11 mouse cellular contexts compared by ENCODE assay signal in the genomic region with DNA sequence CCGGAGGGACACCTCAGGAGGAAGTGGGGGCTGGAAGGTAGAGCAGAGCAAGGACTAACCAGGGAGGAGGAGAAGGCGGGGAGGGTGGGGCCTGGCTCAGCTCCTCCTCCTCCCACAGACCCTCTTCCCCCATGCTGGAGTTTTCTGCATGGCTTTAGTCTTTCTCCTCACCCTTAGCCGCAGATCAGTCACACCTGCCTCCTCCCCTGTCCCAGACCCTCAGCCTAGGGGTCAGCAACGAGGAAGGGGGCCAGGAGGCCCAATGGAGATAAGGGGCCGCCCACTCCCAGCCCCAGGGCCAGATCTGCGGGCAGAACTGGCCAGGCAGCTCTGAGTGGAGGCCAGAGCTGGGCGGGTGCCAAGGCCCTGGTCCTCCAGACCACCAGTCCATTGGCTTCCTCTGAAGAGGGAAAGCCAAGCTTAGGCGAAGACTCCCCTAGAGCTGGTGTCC. TPM values are rescaled to one million over a fixed set of nuclear protein-coding genes. Genes with fewer than 3 reads are reported as not detected.
A peak's percentile ranks its signal among the peaks of the same experiment; 100 is the strongest.
DNase-seq lines count a peak whose midpoint lies in the region; ATAC-seq and TF ChIP-seq lines count a peak whose summit lies in the region.
"Had no signal": no experiment of that assay in that cellular context is flagged by ENCODE, and none has a peak within 500 bp of the region (broad histone marks: within the 10 kb centered on the region; RNA-seq: fewer than 3 reads in every experiment).

No protein-coding gene starts in this region.

- H3K4me2 ChIP-seq in heart, embryonic 12.5 days, result peak overlapping the region; percentile 56
- H3K4me2 ChIP-seq in neural tube, embryonic 12.5 days (replicated peaks), result peak overlapping the region; percentile 31
- no peak overlapping the region; the same call in 1 of the 2 replicates for H3K4me2 ChIP-seq in neural tube, embryonic 15.5 days
- no peak overlapping the region; the same call in 1 of the 2 replicates for H3K4me2 ChIP-seq in hindbrain, embryonic 15.5 days
- H3K4me2 ChIP-seq in stomach, postnatal 0 days (replicated peaks; ENCODE audit: low read depth), result peak overlapping the region; percentile 53
- H3K4me2 ChIP-seq: liver, embryonic 15.5 days had no signal

- TF ChIP-seq CTCF in stomach, postnatal 0 days (IDR thresholded peaks at IDR 0.05; ENCODE audit: low read depth), result no peak

- H3K27ac ChIP-seq in heart, embryonic 12.5 days (ENCODE audit: poor library complexity, severe bottlenecking), result peak overlapping the region; percentile 90
- H3K27ac ChIP-seq in neural tube, embryonic 12.5 days, result no peak overlapping the region
- H3K27ac ChIP-seq in neural tube, embryonic 15.5 days (replicated peaks), result no peak overlapping the region
- no peak overlapping the region for H3K27ac ChIP-seq in hindbrain, embryonic 15.5 days (replicated peaks)
- peak overlapping the region; percentile 96 for H3K27ac ChIP-seq in stomach, postnatal 0 days (replicated peaks)
- H3K27ac ChIP-seq: liver, embryonic 15.5 days had no signal

- no peaks in the 10 kb centered on the region for H3K9me3 ChIP-seq in heart, embryonic 12.5 days (replicated peaks)
- no peaks in the 10 kb centered on the region for H3K9me3 ChIP-seq in neural tube, embryonic 12.5 days
- no peaks in the 10 kb centered on the region for H3K9me3 ChIP-seq in neural tube, embryonic 15.5 days (replicated peaks)
- H3K9me3 ChIP-seq in hindbrain, embryonic 15.5 days, result no peaks in the 10 kb centered on the region
- no peaks in the 10 kb centered on the region for H3K9me3 ChIP-seq in stomach, postnatal 0 days (ENCODE audit: control insufficient read depth, low read length)
- H3K9me3 ChIP-seq: liver, embryonic 15.5 days had no signal

- ATAC-seq in heart, embryonic 12.5 days (ENCODE audit: insufficient number of reproducible peaks, low FRiP score), result no peak
- no peak for ATAC-seq in neural tube, embryonic 12.5 days (ENCODE audit: low FRiP score, low read depth)
- ATAC-seq in neural tube, embryonic 15.5 days (ENCODE audit: low FRiP score), result no peak
- ATAC-seq in hindbrain, embryonic 15.5 days (ENCODE audit: low FRiP score, low read depth), result no peak
- no peak for ATAC-seq in stomach, postnatal 0 days (ENCODE audit: low FRiP score, low TSS enrichment)

- peak overlapping the region; percentile 12; the same call in 1 of the 2 replicates for H3K4me3 ChIP-seq in heart, embryonic 12.5 days
- H3K4me3 ChIP-seq in neural tube, embryonic 12.5 days, result no peak overlapping the region
- no peak overlapping the region for H3K4me3 ChIP-seq in neural tube, embryonic 15.5 days (replicated peaks)
- H3K4me3 ChIP-seq in hindbrain, embryonic 15.5 days, result no peak overlapping the region
- H3K4me3 ChIP-seq in stomach, postnatal 0 days (ENCODE audit: low read depth, low read length), result peak overlapping the region; percentile 25
- H3K4me3 ChIP-seq: liver, embryonic 15.5 days had no signal

- no peak for DNase-seq in heart, postnatal 36 days
- no peak for DNase-seq in stomach, postnatal 0 days (ENCODE audit: low spot score)
- DNase-seq in retina, embryonic 14.5 days (ENCODE audit: low spot score), result no peak
- no peak for DNase-seq in gastrocnemius, postnatal 36 days
- DNase-seq: gastrocnemius, postnatal 25 days; right cerebral cortex, postnatal 14 days had no signal

- WGBS in heart, embryonic 12.5 days, result 3% methylated on average over 8 of the region's 8 CpGs
- whole genome bisulfite sequencing in neural tube, embryonic 12.5 days, result 9% methylated on average over 8 of the region's 8 CpGs
- 20% methylated on average over 8 of the region's 8 CpGs for WGBS in neural tube, embryonic 15.5 days
- 22% methylated on average over 8 of the region's 8 CpGs for WGBS in hindbrain, embryonic 15.5 days
- WGBS in stomach, postnatal 0 days, result 1% methylated on average over 7 of the region's 8 CpGs

- intact Hi-C loops in heart, postnatal 36 days (cut with DNase I), result no loop called here
- intact Hi-C loops in gastrocnemius, postnatal 36 days (cut with DNase I), result no loop called here

- peaks cover 88% of the 10 kb centered on the region for H3K4me1 ChIP-seq in heart, embryonic 12.5 days (replicated peaks)
- H3K4me1 ChIP-seq in neural tube, embryonic 12.5 days, result peaks cover 58% of the 10 kb centered on the region
- peaks cover 48% of the 10 kb centered on the region for H3K4me1 ChIP-seq in neural tube, embryonic 15.5 days
- peaks cover 30% of the 10 kb centered on the region for H3K4me1 ChIP-seq in hindbrain, embryonic 15.5 days (replicated peaks)
- H3K4me1 ChIP-seq in stomach, postnatal 0 days (replicated peaks; ENCODE audit: control insufficient read depth, insufficient read depth), result peaks cover 44% of the 10 kb centered on the region

- H3K36me3 ChIP-seq in heart, embryonic 12.5 days, result no peaks in the 10 kb centered on the region
- no peaks in the 10 kb centered on the region for H3K36me3 ChIP-seq in neural tube, embryonic 12.5 days
- H3K36me3 ChIP-seq in neural tube, embryonic 15.5 days, result no peaks in the 10 kb centered on the region
- H3K36me3 ChIP-seq in hindbrain, embryonic 15.5 days, result no peaks in the 10 kb centered on the region
- no peaks in the 10 kb centered on the region for H3K36me3 ChIP-seq in stomach, postnatal 0 days (ENCODE audit: control insufficient read depth, insufficient read depth, low read length)
- H3K36me3 ChIP-seq: liver, embryonic 15.5 days had no signal

- H3K27me3 ChIP-seq in heart, embryonic 12.5 days (replicated peaks), result no peaks in the 10 kb centered on the region
- H3K27me3 ChIP-seq in neural tube, embryonic 12.5 days (replicated peaks), result peaks cover 36% of the 10 kb centered on the region
- peaks cover 17% of the 10 kb centered on the region for H3K27me3 ChIP-seq in neural tube, embryonic 15.5 days (replicated peaks)
- peaks cover 6% of the 10 kb centered on the region; the same call in 1 of the 2 replicates for H3K27me3 ChIP-seq in hindbrain, embryonic 15.5 days
- H3K27me3 ChIP-seq in stomach, postnatal 0 days (ENCODE audit: control insufficient read depth, insufficient read depth, low read length), result no peaks in the 10 kb centered on the region

- TF ChIP-seq EP300 in stomach, postnatal 0 days (optimal IDR thresholded peaks at IDR 0.05), result no peak

- H3K9ac ChIP-seq in heart, embryonic 12.5 days, result peak overlapping the region; percentile 65
- H3K9ac ChIP-seq in neural tube, embryonic 12.5 days, result 0 out of 2 replicates have a peak overlapping the region, but pooled peaks have one; percentile 13
- no peak overlapping the region for H3K9ac ChIP-seq in neural tube, embryonic 15.5 days (replicated peaks)
- H3K9ac ChIP-seq in hindbrain, embryonic 15.5 days, result 0 out of 2 replicates have a peak overlapping the region, but pooled peaks have one; percentile 8
- H3K9ac ChIP-seq in stomach, postnatal 0 days (ENCODE audit: low read length), result peak overlapping the region; percentile 59
- H3K9ac ChIP-seq: liver, embryonic 15.5 days had no signal

RNA-seq across cellular contexts. Expression of gene Tead3, which starts 5.3 kb away (rescaled TPM):
- polyA plus RNA-seq in heart, embryonic 12.5 days (2016; fragmentation: Nextera tagmentation; extraction: Ambion mirVana), result 7.9 and 8.1 TPM in 2 replicates
- total RNA-seq in heart, postnatal 36 days (2021), result 10 to 100 TPM; 12.9 to 16.6 TPM
- 3.5 and 4.8 TPM in 2 replicates for polyA plus RNA-seq in neural tube, embryonic 12.5 days (2016; fragmentation: Nextera tagmentation; extraction: Ambion mirVana)
- polyA plus RNA-seq in neural tube, embryonic 15.5 days (2015; fragmentation: Nextera tagmentation; extraction: Ambion mirVana), result 1.5 and 3.2 TPM in 2 replicates
- polyA plus RNA-seq in hindbrain, embryonic 15.5 days (2015; fragmentation: Nextera tagmentation; extraction: Ambion mirVana), result 1.8 and 2.7 TPM in 2 replicates
- polyA plus RNA-seq in stomach, postnatal 0 days (2015; fragmentation: Nextera tagmentation; extraction: Ambion mirVana), result 8.7 and 9.2 TPM in 2 replicates
- 1 to 10 TPM; 5.7 to 8.1 TPM for total RNA-seq in gastrocnemius, postnatal 36 days (2021)

RNA-seq across cellular contexts. Expression of gene Rpl10a, which starts 17.0 kb away (rescaled TPM):
- polyA plus RNA-seq in heart, embryonic 12.5 days (2016; fragmentation: Nextera tagmentation; extraction: Ambion mirVana), result 301 and 344 TPM in 2 replicates
- 100 to 1,000 TPM; 392 TPM for total RNA-seq in heart, postnatal 36 days (2021)
- 341 and 353 TPM in 2 replicates for polyA plus RNA-seq in neural tube, embryonic 12.5 days (2016; fragmentation: Nextera tagmentation; extraction: Ambion mirVana)
- polyA plus RNA-seq in neural tube, embryonic 15.5 days (2015; fragmentation: Nextera tagmentation; extraction: Ambion mirVana), result 329 and 387 TPM in 2 replicates
- 318 and 325 TPM in 2 replicates for polyA plus RNA-seq in hindbrain, embryonic 15.5 days (2015; fragmentation: Nextera tagmentation; extraction: Ambion mirVana)
- polyA plus RNA-seq in stomach, postnatal 0 days (2015; fragmentation: Nextera tagmentation; extraction: Ambion mirVana), result 491 and 514 TPM in 2 replicates
- total RNA-seq in gastrocnemius, postnatal 36 days (2021), result 100 to 1,000 TPM; 327 to 414 TPM

RNA-seq across cellular contexts. Expression of gene Tulp1, which starts 19.7 kb away (rescaled TPM):
- 3.7 and 4.6 TPM in 2 replicates for polyA plus RNA-seq in heart, embryonic 12.5 days (2016; fragmentation: Nextera tagmentation; extraction: Ambion mirVana)
- total RNA-seq in heart, postnatal 36 days (2021), result not detected
- polyA plus RNA-seq in neural tube, embryonic 12.5 days (2016; fragmentation: Nextera tagmentation; extraction: Ambion mirVana), result 3.0 and 5.1 TPM in 2 replicates
- polyA plus RNA-seq in neural tube, embryonic 15.5 days (2015; fragmentation: Nextera tagmentation; extraction: Ambion mirVana), result 1.1 and 1.5 TPM in 2 replicates
- polyA plus RNA-seq in hindbrain, embryonic 15.5 days (2015; fragmentation: Nextera tagmentation; extraction: Ambion mirVana), result 1.5 and 1.7 TPM in 2 replicates
- polyA plus RNA-seq in stomach, postnatal 0 days (2015; fragmentation: Nextera tagmentation; extraction: Ambion mirVana), result 3.3 and 3.5 TPM in 2 replicates
- total RNA-seq in gastrocnemius, postnatal 36 days (2021), result not detected
- total RNA-seq: gastrocnemius, postnatal 25 days had no signal

RNA-seq across cellular contexts. Expression of gene Fance, which starts 32.0 kb away (rescaled TPM):
- 21.8 and 23.0 TPM in 2 replicates for polyA plus RNA-seq in heart, embryonic 12.5 days (2016; fragmentation: Nextera tagmentation; extraction: Ambion mirVana)
- total RNA-seq in heart, postnatal 36 days (2021), result 10 to 100 TPM; 10.9 to 17.3 TPM
- polyA plus RNA-seq in neural tube, embryonic 12.5 days (2016; fragmentation: Nextera tagmentation; extraction: Ambion mirVana), result 31.0 and 31.2 TPM in 2 replicates
- 26.3 and 30.3 TPM in 2 replicates for polyA plus RNA-seq in neural tube, embryonic 15.5 days (2015; fragmentation: Nextera tagmentation; extraction: Ambion mirVana)
- 25.5 and 26.2 TPM in 2 replicates for polyA plus RNA-seq in hindbrain, embryonic 15.5 days (2015; fragmentation: Nextera tagmentation; extraction: Ambion mirVana)
- polyA plus RNA-seq in stomach, postnatal 0 days (2015; fragmentation: Nextera tagmentation; extraction: Ambion mirVana), result 19.2 and 20.4 TPM in 2 replicates
- total RNA-seq in gastrocnemius, postnatal 36 days (2021), result 10 to 100 TPM in 1 of 2 experiments, 1 to 10 TPM in 1; 7.0 to 10.3 TPM

Comparison
In these comparisons a context has a peak if more than half of its experiments do, and no peak if none do; other contexts are left out.
1. H3K4me2 ChIP-seq: peak in heart, embryonic 12.5 days (single experiment), neural tube, embryonic 12.5 days (single experiment) and stomach, postnatal 0 days (single experiment); none in neural tube, embryonic 15.5 days (single experiment) and hindbrain, embryonic 15.5 days (single experiment).
2. H3K27ac ChIP-seq: peak in heart, embryonic 12.5 days (single experiment) and stomach, postnatal 0 days (single experiment); none in neural tube, embryonic 12.5 days (single experiment), neural tube, embryonic 15.5 days (single experiment) and hindbrain, embryonic 15.5 days (single experiment).
3. H3K4me3 ChIP-seq: peak in heart, embryonic 12.5 days (single experiment) and stomach, postnatal 0 days (single experiment); none in neural tube, embryonic 12.5 days (single experiment), neural tube, embryonic 15.5 days (single experiment) and hindbrain, embryonic 15.5 days (single experiment).